Mouse (Mus musculus): ENCODE data around the gene Epb41l1. TPM values are rescaled to one million over a fixed set of nuclear protein-coding genes. Genes with fewer than 3 reads are reported as not detected.

Epb41l1 gene
- polyA plus RNA-seq, 1 experiment from 2014 or later, result 3.1 TPM

Small RNA genes within 50 kb of the gene (microRNA-seq; reads per million reads assigned to microRNA genes)
- not detected for gene Gm22758

Other genes starting within 250 kb of the Epb41l1 start
- gene Rbm39, start 240.7 kb upstream of the Epb41l1 start, polyA plus RNA-seq (2014; fragmentation: Nextera tagmentation; extraction: Ambion mirVana), result 708 and 733 TPM in 2 replicates
- gene Phf20, start 224.4 kb upstream of the Epb41l1 start, polyA plus RNA-seq (2014; fragmentation: Nextera tagmentation; extraction: Ambion mirVana), result 91.4 and 102 TPM in 2 replicates
- 3.3 and 4.2 TPM in 2 replicates for gene Cnbd2, start 108.6 kb upstream of the Epb41l1 start, polyA plus RNA-seq (2014; fragmentation: Nextera tagmentation; extraction: Ambion mirVana)
- 85.3 and 93.4 TPM in 2 replicates for gene Scand1, start 108.2 kb upstream of the Epb41l1 start, polyA plus RNA-seq (2014; fragmentation: Nextera tagmentation; extraction: Ambion mirVana)
- gene Aar2, start 126.7 kb downstream of the Epb41l1 start, polyA plus RNA-seq (2014; fragmentation: Nextera tagmentation; extraction: Ambion mirVana), result 44.4 and 46.8 TPM in 2 replicates
- gene Dlgap4, start 192.8 kb downstream of the Epb41l1 start, polyA plus RNA-seq (2014; fragmentation: Nextera tagmentation; extraction: Ambion mirVana), result 127 and 136 TPM in 2 replicates

All from midbrain, embryonic 11.5 days (tissue).